Mouse (Mus musculus) liver, postnatal 0 days (tissue): ENCODE measurements at regions not wholly inside any gene's neighbourhood (a gene's known extent, or its start where the extent isn't known, plus 50 kb on each side); places are given as distances from the start of the nearest gene placed in this dataset.
"Not testable (repeated sequence)": the region's sequence is repeated elsewhere in the genome, so short reads cannot be mapped to it uniquely, and the experiment has no call there.

Experiments
- CTCF ChIP-seq: sonication (generic); IDR thresholded peaks from 2 replicates; pipeline ENCODE4 v1.5.1; 2016; ENCODE audit warnings: antibody characterized with exemption, low read depth
- EP300 ChIP-seq: IDR thresholded peaks from 2 replicates; pipeline ENCODE4 v1.6.1; 2016; ENCODE audit warnings: antibody characterized with exemption, low read depth, mild to moderate bottlenecking

GRCm38 (mm10) chr11:121958735-121959134 lies 128.7 kb downstream of the Ptchd3 start:
- TF ChIP-seq CTCF, EP300: not testable (repeated sequence)
